Mouse (Mus musculus): Measurements from ENCODE around the gene Rap1gap2.
A peak's percentile ranks its signal among the peaks of the same experiment; 100 is the strongest.

Gene Rap1gap2

GRCm38 (mm10) chr11:74408587-74409446 lies 201.9 kb downstream of the Rap1gap2 start:
- DNase-seq, result peak; percentile 73 to 85

GRCm38 (mm10) chr11:74405201-74405600 lies 205.5 kb downstream of the Rap1gap2 start:
- DNase-seq, result no peak

- no peak for DNase-seq
Observed at GRCm38 (mm10) chr11:74404216-74404615, 206.5 kb downstream of the Rap1gap2 start.

GRCm38 (mm10) chr11:74402126-74402525 lies 208.6 kb downstream of the Rap1gap2 start:
- DNase-seq, result no peak

- no peak for DNase-seq
Observed at GRCm38 (mm10) chr11:74395583-74395982, 215.1 kb downstream of the Rap1gap2 start.

- no peak for DNase-seq
Observed at GRCm38 (mm10) chr11:74393489-74393888, 217.2 kb downstream of the Rap1gap2 start.

- DNase-seq, result no peak
Observed at GRCm38 (mm10) chr11:74392903-74393302, 217.8 kb downstream of the Rap1gap2 start.

GRCm38 (mm10) chr11:74391899-74392298 lies 218.8 kb downstream of the Rap1gap2 start:
- DNase-seq, result no peak

- DNase-seq, result peak in 1 of 2 experiments; percentile 20
Observed at GRCm38 (mm10) chr11:74387203-74387602, 223.5 kb downstream of the Rap1gap2 start.

- no peak for DNase-seq
Observed at GRCm38 (mm10) chr11:74385674-74386073, 225.0 kb downstream of the Rap1gap2 start.

- DNase-seq, result no peak
Observed at GRCm38 (mm10) chr11:74379166-74379873, 231.4 kb downstream of the Rap1gap2 start.

- peak; percentile 53 to 57 for DNase-seq
Observed at GRCm38 (mm10) chr11:74376847-74377246, 233.9 kb downstream of the Rap1gap2 start.

GRCm38 (mm10) chr11:74371393-74372100 lies 239.2 kb downstream of the Rap1gap2 start:
- DNase-seq, result peak; percentile 73 to 84

- DNase-seq, result no peak
Observed at GRCm38 (mm10) chr11:74361769-74362168, 248.9 kb downstream of the Rap1gap2 start, which contains the start of gene Olfr412. Olfr412 (plus strand) TSS chr11:74362069.

GRCm38 (mm10) chr11:74352550-74352949 lies 258.2 kb downstream of the Rap1gap2 start, which contains the start of gene Olfr411:
Olfr411 (minus strand) TSS chr11:74352650.
- DNase-seq, result no peak

- no peak for DNase-seq
Observed at GRCm38 (mm10) chr11:74337931-74338330, 272.8 kb downstream of the Rap1gap2 start, which contains the start of gene Olfr410. Olfr410 (minus strand) TSS chr11:74338031.

Data from cerebellum, postnatal 36 days (tissue).